Mouse (Mus musculus): ENCODE measurements around the gene Naif1.
"Not testable (repeated sequence)": the region's sequence is repeated elsewhere in the genome, so short reads cannot be mapped to it uniquely, and the experiment has no call there.

Naif1 gene

GRCm38 (mm10) chr2:32453641-32454303, 3.5 kb downstream of the Naif1 start:
- intact Hi-C loops (cut with DNase I) = no loop called here

GRCm38 (mm10) chr2:32454633-32455032, 4.4 kb downstream of the Naif1 start:
- intact Hi-C loops (cut with DNase I) = loop anchor here (5.0 kb wide), 1 partner anchor 37 kb away; no protein-coding TSS in a partner anchor

- intact Hi-C loops (cut with DNase I) = loop anchor here (5.0 kb wide), 1 partner anchor 38 kb away; no protein-coding TSS in a partner anchor
Measured at GRCm38 (mm10) chr2:32455101-32455500, 4.8 kb downstream of the Naif1 start.

GRCm38 (mm10) chr2:32458300-32458699, 8.0 kb downstream of the Naif1 start:
- intact Hi-C loops (cut with DNase I) = loop anchor here (5.0 kb wide), 1 partner anchor 41 kb away; no protein-coding TSS in a partner anchor

GRCm38 (mm10) chr2:32459657-32460056, 9.4 kb downstream of the Naif1 start:
- intact Hi-C loops (cut with DNase I) = loop anchor here (5.0 kb wide), 1 partner anchor 42 kb away; no protein-coding TSS in a partner anchor

GRCm38 (mm10) chr2:32463773-32464172, 13.5 kb downstream of the Naif1 start:
- intact Hi-C loops (cut with DNase I) = no loop called here

GRCm38 (mm10) chr2:32464212-32464891, 14.1 kb downstream of the Naif1 start:
- intact Hi-C loops (cut with DNase I) = no loop called here

- intact Hi-C loops (cut with DNase I) = no loop called here
Measured at GRCm38 (mm10) chr2:32471001-32471680, 20.9 kb downstream of the Naif1 start.

- intact Hi-C loops (cut with DNase I) = no loop called here
Measured at GRCm38 (mm10) chr2:32471681-32472061, 21.4 kb downstream of the Naif1 start.

GRCm38 (mm10) chr2:32475361-32475760, 25.1 kb downstream of the Naif1 start:
- intact Hi-C loops (cut with DNase I) = not testable (repeated sequence)

GRCm38 (mm10) chr2:32482351-32482750, 32.1 kb downstream of the Naif1 start:
- intact Hi-C loops (cut with DNase I) = no loop called here

- intact Hi-C loops (cut with DNase I) = no loop called here
Measured at GRCm38 (mm10) chr2:32483179-32483875, 33.1 kb downstream of the Naif1 start.

GRCm38 (mm10) chr2:32484933-32485332, 34.7 kb downstream of the Naif1 start:
- intact Hi-C loops (cut with DNase I) = no loop called here

- intact Hi-C loops (cut with DNase I) = no loop called here
Measured at GRCm38 (mm10) chr2:32485751-32486150, 35.5 kb downstream of the Naif1 start.

- intact Hi-C loops (cut with DNase I) = no loop called here
Measured at GRCm38 (mm10) chr2:32486155-32486554, 35.9 kb downstream of the Naif1 start.

- intact Hi-C loops (cut with DNase I) = loop anchor here (1.0 kb wide), 1 partner anchor 83 kb away; no protein-coding TSS in a partner anchor
Measured at GRCm38 (mm10) chr2:32487124-32487623, 36.9 kb downstream of the Naif1 start.

- intact Hi-C loops (cut with DNase I) = loop anchor here (1.0 kb wide), 1 partner anchor 78 kb away; no protein-coding TSS in a partner anchor
Measured at GRCm38 (mm10) chr2:32488679-32489078, 38.4 kb downstream of the Naif1 start.

GRCm38 (mm10) chr2:32490730-32491129, 40.5 kb downstream of the Naif1 start:
- intact Hi-C loops (cut with DNase I) = not testable (repeated sequence)

- intact Hi-C loops (cut with DNase I) = no loop called here
Measured at GRCm38 (mm10) chr2:32492661-32493060, 42.4 kb downstream of the Naif1 start.

- intact Hi-C loops (cut with DNase I) = no loop called here
Measured at GRCm38 (mm10) chr2:32493301-32493701, 43.0 kb downstream of the Naif1 start.

GRCm38 (mm10) chr2:32494522-32494921, 44.3 kb downstream of the Naif1 start:
- intact Hi-C loops (cut with DNase I) = no loop called here

Data from adrenal gland (tissue).